Mouse (Mus musculus): ENCODE data around the gene Gzmf. TPM values are rescaled to one million over a fixed set of nuclear protein-coding genes. Genes with fewer than 3 reads are reported as not detected.
A peak's percentile ranks its signal among the peaks of the same experiment; 100 is the strongest.
"Not testable (repeated sequence)": the region's sequence is repeated elsewhere in the genome, so short reads cannot be mapped to it uniquely, and the experiment has no call there.

The Gzmf gene
- not detected in 2 replicates for total RNA-seq (2021)
- long read RNA-seq, experiment 1: 0 reads
- long read RNA-seq, experiment 2: 0 reads

GRCm38 (mm10) chr14:56211317-56211716 is at the start of gene Gzmf:
Gene Gzmf, minus strand, starts transcription at chr14:56211417.
- no peak for DNase-seq

- DNase-seq: no peak
Observed at GRCm38 (mm10) chr14:56240409-56240808, 29.2 kb upstream of the Gzmf start.

GRCm38 (mm10) chr14:56234556-56234955 is 23.3 kb upstream of the Gzmf start, which contains the start of gene Gzmc:
Gene Gzmc, minus strand, starts transcription at chr14:56234656.
- DNase-seq: no peak

GRCm38 (mm10) chr14:56205613-56206012 is 5.6 kb downstream of the Gzmf start:
- DNase-seq: no peak

GRCm38 (mm10) chr14:56205021-56205420 is 6.2 kb downstream of the Gzmf start:
- DNase-seq: peak; percentile 53

GRCm38 (mm10) chr14:56203975-56204374 is 7.2 kb downstream of the Gzmf start:
- DNase-seq: peak; percentile 81

GRCm38 (mm10) chr14:56186946-56187345 is 24.3 kb downstream of the Gzmf start:
- peak; percentile 32 for DNase-seq

GRCm38 (mm10) chr14:56186521-56186920 is 24.7 kb downstream of the Gzmf start:
- DNase-seq: no peak

- peak; percentile 71 for DNase-seq
Observed at GRCm38 (mm10) chr14:56177651-56178050, 33.6 kb downstream of the Gzmf start.

GRCm38 (mm10) chr14:56174499-56174898 is 36.7 kb downstream of the Gzmf start, which contains the start of gene Gzmn:
Gene Gzmn, minus strand, starts transcription at chr14:56174599.
- DNase-seq: no peak

- DNase-seq: no peak
Observed at GRCm38 (mm10) chr14:56173396-56173795, 37.8 kb downstream of the Gzmf start.

- DNase-seq: no peak
Observed at GRCm38 (mm10) chr14:56172744-56173143, 38.5 kb downstream of the Gzmf start.

- no peak for DNase-seq
Observed at GRCm38 (mm10) chr14:56168009-56168408, 43.2 kb downstream of the Gzmf start.

GRCm38 (mm10) chr14:56162109-56162508 is 49.1 kb downstream of the Gzmf start:
- no peak for DNase-seq

GRCm38 (mm10) chr14:56159479-56159878 is 51.7 kb downstream of the Gzmf start, which contains the start of gene Gzmg:
Gene Gzmg, minus strand, starts transcription at chr14:56159579.
- DNase-seq: not testable (repeated sequence)

GRCm38 (mm10) chr14:56155340-56155739 is 55.9 kb downstream of the Gzmf start:
- DNase-seq: no peak

Other genes with a start within 250 kb of the Gzmf start
- not detected in 2 replicates for gene Mcpt1, start 193.4 kb downstream of the Gzmf start, total RNA-seq (2021)
- gene Mcpt9, start 180.9 kb downstream of the Gzmf start, total RNA-seq (2021): not detected in 2 replicates
- gene Mcpt2, start 169.4 kb downstream of the Gzmf start, total RNA-seq (2021): not detected in 2 replicates
- gene Mcpt4, start 149.1 kb downstream of the Gzmf start, total RNA-seq (2021): 2.7 and 3.3 TPM in 2 replicates
- 0.70 TPM in 1 of 2 replicates, not detected in the other for gene Mcpt8, start 126.1 kb downstream of the Gzmf start, total RNA-seq (2021)
- gene Ctsg, start 108.8 kb downstream of the Gzmf start, total RNA-seq (2021): 0.64 TPM in 1 of 2 replicates, not detected in the other
- gene Gzme, start 90.8 kb downstream of the Gzmf start, total RNA-seq (2021): not detected in 2 replicates
- not detected in 2 replicates for gene Gzmd, start 78.8 kb downstream of the Gzmf start, total RNA-seq (2021)
- not detected in 2 replicates for gene Gzmg, start 51.8 kb downstream of the Gzmf start, total RNA-seq (2021)
- gene Gzmn, start 36.8 kb downstream of the Gzmf start, total RNA-seq (2021): not detected in 2 replicates
- gene Gzmc, start 23.2 kb upstream of the Gzmf start, total RNA-seq (2021): not detected in 2 replicates
- 0.22 TPM in 1 of 2 replicates, not detected in the other for gene Gzmb, start 50.8 kb upstream of the Gzmf start, total RNA-seq (2021)
- gene Atp12a, start 153.7 kb upstream of the Gzmf start, total RNA-seq (2021): 0.07 TPM in 1 of 2 replicates, not detected in the other
- gene Rnf17, start 191.2 kb upstream of the Gzmf start, total RNA-seq (2021): 0.48 and 1.2 TPM in 2 replicates

All from adrenal gland, postnatal 14 days (tissue).